Mouse (Mus musculus): ENCODE measurements around the gene Madd.
"Not testable (repeated sequence)": the region's sequence is repeated elsewhere in the genome, so short reads cannot be mapped to it uniquely, and the experiment has no call there.

Gene Madd

DNA sequence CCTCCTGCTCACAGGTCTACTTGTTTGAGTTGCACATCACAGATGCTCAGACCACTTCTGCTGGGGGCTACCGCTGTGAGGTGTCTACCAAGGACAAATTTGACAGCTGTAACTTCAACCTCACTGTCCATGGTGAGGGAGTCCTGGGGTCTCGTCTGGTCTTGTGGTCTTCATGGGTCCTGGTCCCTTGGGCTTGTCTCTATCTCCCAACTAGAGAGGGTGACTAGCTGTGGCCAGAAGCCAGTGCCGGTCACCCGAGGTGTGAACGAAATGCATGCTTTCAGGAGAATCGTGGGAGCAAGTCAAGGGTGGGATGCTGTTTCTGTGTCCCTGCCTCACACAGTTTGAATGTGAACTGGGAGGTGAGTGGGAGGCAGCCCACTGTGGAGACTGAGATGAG lies 62.6 kb downstream of the Madd start:
- no peak for DNase-seq

DNA sequence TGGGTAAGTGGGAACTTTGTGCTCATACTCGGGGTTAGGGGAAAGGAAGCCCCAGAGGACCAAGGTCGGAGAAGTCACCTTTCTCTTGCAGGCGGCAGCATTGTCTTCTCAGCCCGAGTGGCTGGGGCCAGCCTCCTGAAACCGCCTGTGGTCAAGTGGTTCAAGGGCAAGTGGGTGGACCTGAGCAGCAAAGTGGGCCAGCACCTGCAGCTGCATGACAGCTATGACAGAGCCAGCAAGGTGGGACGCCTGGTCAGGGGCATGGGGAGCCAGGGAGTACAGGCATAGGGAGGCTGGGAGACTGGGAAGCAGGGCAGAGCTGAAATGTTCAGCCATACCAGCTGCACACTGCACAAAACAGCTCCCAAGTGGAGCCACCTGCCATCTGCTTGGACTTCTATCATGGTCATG lies 63.4 kb downstream of the Madd start:
- DNase-seq: no peak

DNA sequence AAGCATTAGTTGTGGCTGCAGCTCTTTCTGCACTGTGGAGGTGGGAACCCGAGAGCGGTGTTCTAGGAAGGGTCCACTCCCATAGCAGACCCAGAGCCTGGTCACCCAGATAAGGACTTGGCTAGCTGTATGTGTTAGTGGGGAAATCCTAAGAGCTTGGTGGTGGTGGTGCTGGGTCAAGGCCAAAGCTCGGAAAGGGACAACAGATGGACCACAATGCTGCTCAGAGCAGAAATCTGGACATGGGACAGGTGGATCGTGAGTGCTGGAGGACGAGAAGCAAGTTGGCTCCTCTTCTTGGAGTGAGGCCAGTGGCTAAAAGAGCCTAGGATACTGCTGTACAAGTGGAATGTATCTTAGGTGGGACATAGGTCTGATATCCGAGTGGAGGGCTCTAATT lies 64.1 kb downstream of the Madd start:
- DNase-seq: no peak

DNA sequence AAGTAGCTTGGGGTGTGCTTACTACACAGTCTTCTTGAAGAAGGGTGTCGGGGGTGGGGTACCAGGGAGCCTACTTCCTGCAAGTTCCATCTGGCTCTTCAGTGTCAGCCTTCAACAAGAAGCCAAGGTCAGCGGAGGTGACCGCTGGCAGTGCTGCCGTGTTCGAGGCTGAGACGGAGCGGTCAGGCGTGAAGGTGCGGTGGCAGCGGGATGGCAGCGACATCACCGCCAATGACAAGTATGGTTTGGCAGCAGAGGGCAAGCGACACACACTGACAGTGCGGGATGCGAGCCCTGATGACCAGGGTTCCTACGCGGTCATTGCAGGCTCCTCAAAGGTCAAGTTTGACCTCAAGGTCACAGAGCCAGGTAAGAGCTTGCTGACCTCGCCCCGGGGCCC lies 64.6 kb downstream of the Madd start:
- no peak for DNase-seq

DNA sequence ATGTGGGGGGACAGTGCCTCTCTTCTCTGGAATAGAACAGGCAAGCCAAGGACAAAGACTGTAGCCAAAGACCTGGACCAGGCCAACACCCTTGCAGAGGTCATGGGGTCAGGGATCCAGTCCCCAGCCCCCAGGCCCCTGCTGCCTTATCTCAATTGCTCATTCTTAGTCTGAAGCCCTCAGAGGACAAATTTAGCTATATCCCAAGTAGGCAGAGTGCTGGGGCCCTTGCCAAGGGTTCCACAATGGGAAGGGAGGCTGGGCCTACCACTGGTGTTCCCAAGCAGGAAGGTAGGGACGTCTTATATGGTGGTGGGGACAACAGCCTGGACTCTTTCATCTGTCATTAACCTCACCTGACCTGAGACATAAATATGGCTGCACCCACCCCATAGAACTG lies 65.0 kb downstream of the Madd start:
- DNase-seq: no peak

DNA sequence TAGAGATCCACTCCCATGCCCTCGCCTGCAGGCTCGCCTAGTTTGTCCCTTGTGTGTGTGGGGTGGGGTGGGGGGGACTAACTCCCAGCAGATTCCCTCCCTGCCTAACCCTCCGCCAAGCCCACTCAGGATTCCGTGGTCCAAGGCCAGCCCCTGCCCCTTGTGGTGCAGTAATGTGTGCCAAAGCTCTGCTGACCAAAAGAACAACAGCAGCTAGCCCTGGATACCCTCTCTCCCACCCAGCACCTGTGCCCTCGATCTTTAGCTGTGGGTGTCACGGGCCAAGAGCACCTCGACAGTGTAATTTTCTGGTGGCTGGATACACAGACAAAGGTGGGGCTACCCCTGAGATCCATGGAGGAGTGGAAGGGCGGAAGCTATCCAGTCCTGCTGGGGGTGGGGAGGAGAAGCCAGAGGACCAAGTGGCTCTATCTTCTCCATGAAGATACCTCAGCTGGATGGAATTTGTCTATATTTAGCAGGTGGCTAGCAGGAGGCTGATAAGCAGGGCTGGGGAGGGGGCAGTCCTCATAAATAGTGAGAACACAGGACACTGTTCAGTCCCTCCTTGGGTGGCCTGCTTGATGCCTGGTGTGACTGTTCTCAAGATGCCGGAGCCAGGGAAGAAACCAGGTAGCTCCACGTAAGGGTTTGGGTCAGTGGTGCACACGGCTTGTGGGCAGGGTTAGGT lies 65.9 kb downstream of the Madd start, which contains the start of gene Mybpc3:
Mybpc3 (plus strand) TSS at position 560 of the 691 bp plus-strand sequence.
- DNase-seq: no peak

DNA sequence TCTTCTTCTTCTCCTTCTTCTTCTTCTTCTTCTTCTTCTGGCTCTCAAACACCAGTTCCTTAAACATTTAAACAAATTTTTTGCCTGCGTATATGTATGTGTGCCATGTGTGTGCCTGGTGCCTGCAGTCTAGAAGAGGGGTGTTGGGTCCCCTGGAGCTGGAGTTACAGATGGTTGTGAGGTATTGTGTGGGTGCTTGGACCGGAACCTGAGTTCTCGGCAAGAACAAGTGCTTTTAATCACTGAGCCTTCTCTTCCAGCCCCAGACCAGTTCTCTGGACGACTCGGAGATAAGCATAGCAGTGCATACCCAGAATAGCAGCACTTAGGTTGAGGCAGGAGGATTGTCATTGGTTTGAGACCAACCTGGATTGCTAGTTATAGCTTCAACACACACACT lies 66.8 kb downstream of the Madd start:
- DNase-seq: no peak

DNA sequence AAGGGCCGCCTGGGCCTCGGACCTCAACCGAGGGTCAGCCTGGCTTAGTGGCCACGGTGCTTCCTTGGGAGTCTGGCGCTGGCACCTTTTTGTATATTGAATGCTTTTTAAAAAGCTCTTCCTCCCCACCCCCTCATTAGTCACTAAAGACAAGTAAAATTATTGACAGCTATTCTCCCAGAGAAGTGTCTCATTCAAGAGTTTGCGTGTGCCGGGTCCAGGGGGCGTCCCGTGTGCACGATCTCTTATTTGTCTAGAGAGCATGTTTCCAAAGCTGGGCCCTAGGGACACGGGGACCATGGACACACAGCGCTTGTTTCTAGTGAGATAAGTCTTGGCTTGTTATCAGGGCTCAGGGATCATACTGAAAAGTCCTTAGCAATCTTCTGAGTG lies 68.1 kb downstream of the Madd start:
- DNase-seq: no peak

DNA sequence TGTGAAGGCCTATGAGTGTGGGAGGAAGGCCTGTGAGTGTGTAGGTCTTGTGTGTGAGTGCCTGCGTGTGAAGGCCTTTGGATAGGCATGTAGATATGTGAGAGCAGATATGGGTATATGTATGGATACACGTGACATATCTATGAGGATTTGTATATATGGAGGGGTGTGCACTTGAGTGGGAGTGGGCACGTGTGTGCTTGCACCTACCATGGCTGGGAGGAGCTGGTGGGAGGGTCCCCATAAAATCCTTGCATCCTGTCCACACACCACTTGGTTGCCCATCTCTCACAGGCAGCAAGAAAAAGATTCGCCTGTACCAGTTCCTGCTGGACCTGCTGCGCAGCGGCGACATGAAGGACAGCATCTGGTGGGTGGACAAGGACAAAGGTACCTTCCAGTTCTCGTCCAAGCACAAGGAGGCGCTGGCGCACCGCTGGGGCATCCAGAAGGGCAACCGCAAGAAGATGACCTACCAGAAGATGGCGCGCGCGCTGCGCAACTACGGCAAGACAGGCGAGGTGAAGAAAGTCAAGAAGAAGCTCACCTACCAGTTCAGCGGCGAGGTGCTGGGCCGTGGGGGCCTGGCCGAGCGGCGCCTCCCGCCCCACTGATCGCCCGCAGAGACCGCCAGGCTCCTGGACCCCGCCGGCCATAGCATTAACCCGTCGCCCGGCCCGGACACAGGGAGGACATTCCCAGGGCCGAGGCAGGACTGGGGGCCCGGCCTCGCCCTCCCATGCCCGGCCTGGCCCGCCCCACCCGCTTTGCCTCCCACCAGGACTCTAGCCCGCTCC lies 68.7 kb downstream of the Madd start:
- peak; percentile 92 for DNase-seq

DNA sequence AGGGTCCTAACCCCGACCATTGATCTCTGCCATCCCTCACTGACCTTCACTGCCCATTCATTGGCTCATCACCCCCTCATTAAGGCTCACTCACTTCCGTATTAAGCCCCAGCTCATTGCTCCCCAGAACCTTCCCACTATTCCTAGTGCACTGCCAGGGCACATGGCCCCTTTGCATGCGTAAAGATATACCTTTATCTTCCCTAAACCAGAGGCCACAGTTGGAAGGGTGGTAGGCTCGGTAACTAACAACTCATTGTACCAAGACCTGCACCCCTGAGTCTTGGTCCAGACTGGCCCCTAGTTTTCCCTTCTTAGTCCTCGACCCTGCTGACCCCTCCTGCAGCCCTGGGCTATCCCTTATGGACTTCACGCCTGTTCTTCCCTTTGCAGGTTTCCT lies 69.8 kb downstream of the Madd start:
- DNase-seq: no peak

DNA sequence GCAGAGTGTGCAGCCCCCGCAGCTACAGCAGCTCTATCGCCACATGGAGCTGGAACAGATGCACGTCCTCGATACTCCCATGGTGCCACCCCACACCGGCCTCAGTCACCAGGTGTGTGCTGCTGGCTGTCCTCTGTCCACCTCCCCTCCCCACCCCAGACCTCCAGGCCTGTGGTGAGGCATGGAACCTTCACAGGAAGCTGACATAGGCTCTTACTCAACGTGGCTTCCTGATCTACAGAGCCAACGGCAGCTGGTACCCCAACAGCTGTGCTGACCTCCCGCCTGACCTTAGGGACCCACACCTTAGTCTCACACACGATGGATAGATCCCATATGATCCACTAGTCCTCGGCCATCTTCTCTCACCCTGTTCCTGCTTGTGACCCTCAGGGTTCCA lies 70.3 kb downstream of the Madd start:
- no peak for DNase-seq

DNA sequence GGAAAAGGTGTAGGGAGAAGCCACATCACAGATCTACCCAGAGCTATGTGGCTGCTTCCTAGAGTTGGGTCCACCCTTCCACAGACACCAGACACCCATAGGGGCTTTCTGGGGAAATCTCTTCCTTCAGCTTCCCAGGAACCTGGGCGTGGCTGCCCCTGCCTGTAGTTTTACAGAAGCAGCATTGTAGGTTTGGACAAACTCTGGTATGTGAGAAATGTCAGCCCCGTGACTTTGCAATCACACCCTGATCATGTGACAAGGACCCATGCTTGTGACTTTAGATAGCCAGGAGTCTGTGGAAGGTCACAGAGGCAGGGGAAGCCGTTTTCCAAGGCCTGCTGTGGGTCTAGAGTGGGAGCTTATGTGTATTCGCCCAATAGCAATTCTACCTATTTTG lies 71.1 kb downstream of the Madd start:
- no peak for DNase-seq

DNA sequence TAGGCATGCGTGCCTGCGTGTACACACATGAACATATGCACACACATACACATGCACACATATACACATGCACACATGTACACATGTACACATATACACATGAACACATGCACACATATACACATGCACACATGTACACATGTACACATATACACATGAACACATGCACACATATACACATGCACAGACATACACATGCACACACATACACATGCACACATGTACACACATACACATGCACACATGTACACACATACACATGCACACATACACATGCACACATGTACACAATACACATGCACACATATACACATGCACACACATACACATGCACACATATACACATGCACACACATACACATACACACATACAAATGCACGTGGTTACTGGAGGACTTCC lies 71.8 kb downstream of the Madd start:
- DNase-seq: not testable (repeated sequence)

DNA sequence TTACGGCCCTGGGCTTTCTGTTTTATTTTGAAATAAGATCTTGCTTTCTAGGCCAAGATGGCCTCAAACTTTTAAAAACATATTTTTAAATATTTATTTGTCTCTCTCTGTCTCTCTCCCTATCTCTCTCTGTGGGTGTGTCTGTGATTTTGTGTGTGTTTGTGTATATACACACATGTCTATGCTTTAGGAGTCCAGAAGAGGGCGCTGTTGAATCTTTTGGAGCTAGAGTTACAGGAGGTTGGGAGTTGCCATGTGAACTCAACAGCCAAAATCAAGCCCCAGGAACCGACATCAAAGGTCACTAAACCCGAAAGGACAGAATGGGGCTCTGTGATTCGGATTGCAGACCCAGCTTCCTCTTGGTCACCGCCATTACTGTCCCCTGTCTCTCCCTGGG lies 73.2 kb downstream of the Madd start:
- no peak for DNase-seq

DNA sequence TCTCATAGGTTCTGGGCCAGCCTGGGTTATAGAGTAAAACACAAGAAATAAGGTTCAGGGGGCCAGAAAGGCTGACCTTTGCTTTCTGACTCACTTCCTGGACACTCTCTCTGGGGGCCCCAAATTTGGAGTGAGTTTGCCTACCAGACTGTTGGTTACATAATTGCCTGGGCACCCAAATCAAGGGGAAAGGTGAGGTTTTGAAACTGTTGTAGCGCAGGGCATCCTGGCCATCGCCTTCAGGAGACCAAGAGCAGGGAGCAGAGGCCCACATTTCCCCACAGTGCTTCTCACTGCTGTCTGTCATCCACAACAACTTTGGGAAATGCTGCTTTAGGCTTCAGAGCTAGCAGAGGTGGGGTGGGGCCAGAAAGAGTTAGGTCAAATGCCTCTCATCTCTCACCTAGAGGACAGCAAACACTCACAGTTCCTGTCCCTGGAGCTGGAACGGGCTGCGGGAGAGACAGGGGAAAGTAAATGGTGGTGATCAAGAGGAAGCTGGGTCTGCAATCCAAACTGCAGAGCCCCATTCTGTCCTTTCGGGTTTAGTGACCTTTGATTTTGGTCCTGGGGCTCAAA lies 73.7 kb downstream of the Madd start:
- DNase-seq: no peak

DNA sequence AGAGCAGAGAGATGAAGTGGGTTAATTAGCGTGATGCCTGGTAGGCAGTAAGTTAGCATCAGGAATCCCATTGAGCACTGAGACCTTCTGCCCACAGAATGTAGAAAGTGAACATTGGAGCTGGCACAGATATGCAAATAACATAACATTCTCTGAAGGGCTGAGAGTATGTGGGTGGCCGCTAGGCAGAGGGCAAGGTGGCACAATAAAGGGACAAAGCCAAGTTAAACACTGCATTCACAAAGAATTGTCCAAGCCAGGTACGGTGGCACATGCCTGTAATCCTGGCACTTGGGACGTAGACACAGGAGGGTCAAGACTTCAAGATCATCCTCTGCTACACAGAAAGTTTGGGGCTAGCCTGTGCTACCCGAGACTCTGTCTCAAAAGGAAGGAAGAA lies 74.4 kb downstream of the Madd start:
- no peak for DNase-seq

DNA sequence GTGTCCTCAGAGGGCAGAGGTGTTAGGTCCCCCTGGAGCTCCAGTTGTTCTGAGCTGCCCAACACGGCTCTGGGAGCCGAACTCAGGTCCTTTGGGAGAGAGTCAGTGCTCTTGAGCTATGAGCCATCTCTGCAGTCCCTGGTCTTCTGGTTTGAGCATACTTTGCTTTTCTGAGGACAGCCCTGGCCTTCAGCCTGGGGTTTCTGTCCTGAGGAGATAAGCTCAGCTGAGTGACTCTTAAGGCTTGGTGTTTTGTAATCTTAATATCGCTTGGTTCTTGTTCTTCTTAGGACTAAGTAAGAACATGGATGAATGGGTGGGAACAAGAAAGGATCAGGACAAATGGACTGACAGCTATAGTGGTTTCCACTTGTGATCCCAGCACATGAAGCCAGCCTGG lies 75.5 kb downstream of the Madd start:
- no peak for DNase-seq

DNA sequence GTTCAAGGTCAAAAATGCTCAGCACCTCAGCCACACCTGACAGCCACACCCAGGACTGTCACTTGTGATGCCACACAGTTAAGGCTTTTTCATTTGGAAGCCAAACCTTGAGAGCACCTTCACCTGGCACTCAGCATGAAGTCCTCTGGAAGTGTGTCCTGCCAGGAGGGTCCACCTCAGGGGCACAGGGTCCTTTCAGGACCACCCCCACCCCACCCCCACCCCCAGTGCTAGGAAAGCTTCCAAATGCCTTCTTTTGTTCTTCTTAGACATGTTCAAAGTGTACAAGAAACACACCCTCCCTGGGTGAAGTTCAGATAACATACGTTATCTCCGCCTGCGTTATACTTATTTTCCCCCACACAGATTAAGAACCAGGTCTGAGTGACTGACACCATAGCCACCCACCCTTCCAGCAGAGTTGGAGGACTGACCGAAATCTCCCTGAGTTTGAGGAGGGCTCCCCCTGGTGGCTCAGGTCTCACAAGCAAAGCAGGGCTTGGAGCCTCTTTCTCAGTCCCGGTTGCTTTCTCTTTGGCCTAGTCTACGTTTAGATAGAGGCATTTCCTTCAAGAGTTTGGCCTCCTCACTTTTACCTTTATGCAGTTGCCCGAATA lies 82.4 kb downstream of the Madd start:
- DNase-seq: peak; percentile 88

DNA sequence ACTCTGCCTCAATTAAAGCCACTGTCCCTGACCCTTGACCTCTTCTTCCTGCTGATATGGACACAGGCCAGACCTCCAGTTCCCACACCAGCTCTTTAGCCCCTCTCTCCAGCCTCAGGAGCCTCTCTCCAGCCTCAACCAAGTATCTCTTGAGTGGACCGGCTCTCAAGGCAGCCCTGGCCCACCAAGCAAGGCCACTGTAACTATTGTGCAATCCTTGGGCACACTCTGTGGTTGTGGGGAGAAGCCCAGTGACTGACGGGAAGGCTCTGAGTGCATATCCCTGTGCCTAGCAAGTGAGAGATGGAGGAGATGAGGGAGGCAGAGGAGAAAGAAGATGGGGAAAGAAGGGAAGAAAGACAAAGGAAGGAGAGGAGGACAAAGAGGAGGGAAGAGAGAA lies 85.5 kb downstream of the Madd start:
- DNase-seq: no peak

DNA sequence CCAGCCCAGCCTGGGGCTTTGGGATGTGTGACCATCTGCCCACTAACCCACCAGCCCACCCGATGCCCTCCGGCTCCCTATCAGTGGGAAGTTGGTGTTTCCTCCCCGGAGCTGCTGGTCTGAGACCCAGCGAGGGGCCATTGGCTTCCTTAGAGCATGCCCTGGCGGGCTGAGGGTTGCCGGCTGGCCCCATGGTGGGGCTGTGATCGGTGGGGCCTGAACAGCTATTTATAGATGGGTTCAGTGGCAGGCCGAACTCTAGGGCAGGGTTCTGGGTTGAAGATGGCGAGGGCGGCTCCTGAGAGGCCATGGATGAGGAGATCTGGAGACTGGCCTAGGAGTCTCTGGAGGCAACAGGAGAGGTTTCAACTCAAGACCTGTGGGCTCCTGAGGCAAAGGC lies 86.6 kb downstream of the Madd start:
- DNase-seq: no peak

DNA sequence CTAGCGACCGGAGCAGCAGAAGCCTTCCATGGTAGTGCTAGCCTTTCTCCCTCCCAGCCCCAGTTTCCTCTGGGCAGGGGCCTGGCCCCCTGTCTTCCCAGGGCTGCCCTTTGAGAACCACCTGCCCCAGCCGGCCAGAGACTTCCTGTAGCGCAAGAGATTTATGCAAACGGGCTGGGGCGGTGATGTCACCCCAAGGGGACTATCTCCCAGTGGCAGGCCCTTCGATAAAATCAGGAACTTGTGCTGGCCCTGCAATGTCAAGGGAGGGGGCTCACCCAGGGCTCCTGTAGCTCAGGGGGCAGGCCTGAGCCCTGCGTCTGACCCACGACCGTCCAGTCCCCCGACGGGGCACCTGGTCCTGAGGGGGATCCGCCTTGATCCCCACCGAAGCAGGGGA lies 87.1 kb downstream of the Madd start:
- DNase-seq: no peak

DNA sequence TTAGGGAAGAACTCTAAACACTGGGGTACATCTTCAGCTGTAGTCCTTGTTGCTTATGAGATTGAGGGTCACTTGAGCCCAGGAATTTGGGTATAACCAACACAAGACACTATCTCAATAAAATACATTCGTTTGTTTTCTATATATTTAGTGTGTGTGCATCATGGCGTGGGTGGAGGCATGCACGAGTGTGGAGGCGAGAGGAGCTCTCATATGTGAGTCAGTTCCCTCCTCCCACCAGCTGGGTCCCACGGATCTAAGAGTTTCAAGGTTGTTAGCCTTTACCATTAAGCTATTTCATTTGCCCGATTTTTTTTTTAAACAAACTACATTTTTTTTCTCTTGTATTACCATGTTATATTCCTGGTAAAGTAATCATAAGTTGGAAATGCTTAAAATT lies 92.8 kb downstream of the Madd start:
- DNase-seq: peak; percentile 66

DNA sequence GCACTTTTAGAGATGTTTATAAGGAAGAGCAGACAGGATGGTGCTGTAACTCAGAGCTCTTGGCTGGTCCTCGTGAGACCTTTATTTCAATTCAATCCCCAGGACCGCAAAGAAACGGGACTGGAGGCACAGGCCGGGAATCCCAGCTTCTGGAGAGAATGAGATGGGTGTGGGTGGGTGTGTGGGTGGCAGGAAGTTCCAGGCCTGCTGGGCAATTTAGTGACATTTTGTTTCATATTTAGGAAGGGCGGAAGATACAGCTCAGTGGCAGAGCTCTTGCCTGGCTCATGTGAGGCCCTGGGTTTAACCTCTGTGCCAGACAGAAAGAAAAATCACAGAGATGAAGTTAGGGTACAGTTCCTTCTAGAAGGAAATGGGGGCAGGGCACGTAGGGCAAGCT lies 93.4 kb downstream of the Madd start:
- no peak for DNase-seq

DNA sequence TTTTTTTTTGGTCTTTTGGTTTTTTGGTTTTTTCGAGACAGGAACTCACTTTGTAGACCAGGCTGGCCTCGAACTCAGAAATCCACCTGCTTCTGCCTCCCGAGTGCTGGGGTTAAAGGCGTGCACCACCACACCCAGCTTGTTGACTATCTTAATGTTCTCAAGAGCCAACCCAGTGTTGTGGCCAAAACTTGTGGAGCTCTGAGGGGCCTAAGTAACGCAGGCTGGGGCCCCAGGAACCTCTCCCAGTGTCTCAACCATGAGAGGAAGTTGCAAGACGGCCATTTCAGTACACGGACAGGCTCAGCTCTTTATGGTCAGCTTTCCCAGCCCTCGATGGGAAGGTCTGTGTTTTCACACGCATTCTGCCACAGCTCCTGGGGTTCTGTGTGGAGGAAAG lies 94.7 kb downstream of the Madd start:
- DNase-seq: no peak

Measured in right cerebral cortex, adult 18-20 months (tissue).